Mouse (Mus musculus) hindbrain, embryonic 11.5 days (tissue): ENCODE measurements around the gene Pla2g12b. TPM values are rescaled to one million over a fixed set of nuclear protein-coding genes. Genes with fewer than 3 reads are reported as not detected.

Experiments
- ATAC-seq: fragments of 200-750 bp; cut with Nextera tagmentation; 2 replicates; pipeline ENCODE4 v1.8.0; 2017; ENCODE audit warnings: mild to moderate bottlenecking, moderate TSS enrichment, moderate library complexity; ENCODE audit not compliant: low FRiP score
- DNase-seq: peaks from one replicate; pipeline ENCODE4 v3.0.0-alpha.2; 2015; ENCODE audit warnings: low spot score
- H3K27ac ChIP-seq: fragments of 300-500 bp; sonication (generic); 2 replicates; pipeline ENCODE4 v1.5.1; 2014; ENCODE audit warnings: mild to moderate bottlenecking, low read depth, low read length
- H3K27me3 ChIP-seq: fragments of 300-500 bp; sonication (generic); 2 replicates; pipeline ENCODE4 v1.6.1; 2014; ENCODE audit warnings: mild to moderate bottlenecking, low read length, moderate library complexity, mixed read lengths; ENCODE audit not compliant: control insufficient read depth, insufficient read depth
- H3K36me3 ChIP-seq: fragments of 300-500 bp; sonication (generic); 2 replicates; pipeline ENCODE4 v1.6.1; 2014; ENCODE audit warnings: mild to moderate bottlenecking, low read length, moderate library complexity, mixed read lengths; ENCODE audit not compliant: control insufficient read depth, insufficient read depth
- H3K4me1 ChIP-seq: fragments of 300-500 bp; sonication (generic); replicated peaks from 2 replicates; pipeline ENCODE4 v1.6.1; 2014; ENCODE audit warnings: low read length, mixed read lengths; ENCODE audit not compliant: control insufficient read depth, insufficient read depth
- H3K4me2 ChIP-seq: fragments of 300-500 bp; sonication (generic); replicated peaks from 2 replicates; pipeline ENCODE4 v1.6.1; 2014; ENCODE audit warnings: mild to moderate bottlenecking, low read depth, low read length
- H3K4me3 ChIP-seq: fragments of 300-500 bp; sonication (generic); 2 replicates; pipeline ENCODE4 v1.5.1; 2014; ENCODE audit warnings: low read depth, low read length
- H3K9ac ChIP-seq: fragments of 300-500 bp; sonication (generic); 2 replicates; pipeline ENCODE4 v1.6.1; 2014; ENCODE audit warnings: low read depth, low read length
- H3K9me3 ChIP-seq: fragments of 300-500 bp; sonication (generic); 2 replicates; pipeline ENCODE4 v1.6.1; 2016; ENCODE audit warnings: low read length; ENCODE audit not compliant: control insufficient read depth
- WGBS: fragments of 180-500 bp; shearing (Covaris S2); extraction: QIAGEN DNeasy Blood & Tissue Kit; methylation state at CpG from one replicate; pipeline ENCODE4 v1.1.7; 2014; 5-methylcytosine and 5-hydroxymethylcytosine counted together
- polyA plus RNA-seq: library from polyadenylated mRNA; unstranded; fragments of >200 nt; fragmentation: Nextera tagmentation; extraction: Ambion mirVana; gene quantifications from 2 replicates; pipeline ENCODE4 v1.2.1, GENCODE M21; 2014

Gene Pla2g12b
- 0.18 and 0.22 TPM in 2 replicates for polyA plus RNA-seq

GRCm38 (mm10) chr10:59402899-59403792, at the start of gene Pla2g12b:
Gene Pla2g12b (plus strand): TSS chr10:59403660.
- no peaks in the 10 kb centered on the region for H3K4me1 ChIP-seq
- 76% methylated on average over 21 of the region's 21 CpGs for WGBS
- DNase-seq (no peak), ATAC-seq (no peak)
- H3K36me3 ChIP-seq = no peaks in the 10 kb centered on the region
- no peak within 1 kb of the TSS for H3K9ac ChIP-seq
- H3K9me3 ChIP-seq = no peaks in the 10 kb centered on the region
- no peak within 1 kb of the TSS for H3K27ac ChIP-seq
- H3K27me3 ChIP-seq = no peaks in the 10 kb centered on the region
- H3K4me3 ChIP-seq = no peak within 1 kb of the TSS
- no peak within 1 kb of the TSS for H3K4me2 ChIP-seq

GRCm38 (mm10) chr10:59354120-59354519, 49.3 kb upstream of the Pla2g12b start:
- H3K27me3 ChIP-seq = no peaks in the 10 kb centered on the region
- H3K27ac ChIP-seq = no peak overlapping the region
- ATAC-seq (no peak), DNase-seq (no peak)
- no peak overlapping the region for H3K9ac ChIP-seq
- no peaks in the 10 kb centered on the region for H3K4me1 ChIP-seq
- no peaks in the 10 kb centered on the region for H3K9me3 ChIP-seq
- H3K4me3 ChIP-seq = no peak overlapping the region
- H3K4me2 ChIP-seq = no peak overlapping the region
- 82% methylated on average over 12 of the region's 12 CpGs for WGBS
- peaks cover 10% of the 10 kb centered on the region; the same call in 1 of the 2 replicates for H3K36me3 ChIP-seq

GRCm38 (mm10) chr10:59355020-59355419, 48.4 kb upstream of the Pla2g12b start:
- no peaks in the 10 kb centered on the region for H3K4me1 ChIP-seq
- no peak overlapping the region for H3K9ac ChIP-seq
- peaks cover 10% of the 10 kb centered on the region; the same call in 1 of the 2 replicates for H3K36me3 ChIP-seq
- no peak overlapping the region for H3K4me3 ChIP-seq
- no peak overlapping the region for H3K27ac ChIP-seq
- no peak overlapping the region for H3K4me2 ChIP-seq
- ATAC-seq (no peak), DNase-seq (no peak)
- 88% methylated on average over 8 of the region's 8 CpGs for WGBS
- no peaks in the 10 kb centered on the region for H3K27me3 ChIP-seq
- no peaks in the 10 kb centered on the region for H3K9me3 ChIP-seq

GRCm38 (mm10) chr10:59358744-59359143, 44.7 kb upstream of the Pla2g12b start:
- H3K4me3 ChIP-seq = no peak overlapping the region
- no peak overlapping the region for H3K9ac ChIP-seq
- no peak overlapping the region for H3K4me2 ChIP-seq
- H3K27me3 ChIP-seq = no peaks in the 10 kb centered on the region
- no peaks in the 10 kb centered on the region for H3K9me3 ChIP-seq
- ATAC-seq (no peak), DNase-seq (no peak)
- H3K27ac ChIP-seq = no peak overlapping the region
- no peaks in the 10 kb centered on the region for H3K4me1 ChIP-seq
- no peaks in the 10 kb centered on the region for H3K36me3 ChIP-seq
- 92% methylated on average over 4 of the region's 4 CpGs for whole genome bisulfite sequencing

GRCm38 (mm10) chr10:59363208-59363607, 40.3 kb upstream of the Pla2g12b start:
- Histone ChIP-seq H3K9me3 (no peaks in the 10 kb centered on the region), H3K27ac (no peak overlapping the region), H3K27me3 (no peaks in the 10 kb centered on the region), H3K4me2 (no peak overlapping the region), H3K9ac (no peak overlapping the region), H3K4me1 (no peaks in the 10 kb centered on the region), H3K36me3 (0 out of 2 replicates have a peak, but pooled peaks cover 3% of the 10 kb centered on the region), H3K4me3 (no peak overlapping the region)
- DNase-seq (no peak), ATAC-seq (no peak)
- WGBS = 93% methylated on average over 2 of the region's 2 CpGs

- Histone ChIP-seq H3K9ac (no peak overlapping the region), H3K9me3 (no peaks in the 10 kb centered on the region), H3K4me2 (no peak overlapping the region), H3K4me1 (no peaks in the 10 kb centered on the region), H3K36me3 (0 out of 2 replicates have a peak, but pooled peaks cover 7% of the 10 kb centered on the region), H3K27me3 (no peaks in the 10 kb centered on the region), H3K4me3 (no peak overlapping the region), H3K27ac (no peak overlapping the region)
- no peak for ATAC-seq
- DNase-seq = no peak
- 88% methylated on average over 3 of the region's 3 CpGs for WGBS
Measured at GRCm38 (mm10) chr10:59364551-59364950, 38.9 kb upstream of the Pla2g12b start.

GRCm38 (mm10) chr10:59365804-59366589, 37.5 kb upstream of the Pla2g12b start:
- Histone ChIP-seq H3K9me3 (no peaks in the 10 kb centered on the region), H3K27me3 (no peaks in the 10 kb centered on the region), H3K4me2 (no peak overlapping the region), H3K36me3 (0 out of 2 replicates have a peak, but pooled peaks cover 7% of the 10 kb centered on the region), H3K9ac (no peak overlapping the region), H3K27ac (no peak overlapping the region), H3K4me1 (no peaks in the 10 kb centered on the region), H3K4me3 (no peak overlapping the region)
- ATAC-seq (no peak), DNase-seq (no peak)
- WGBS = 85% methylated on average over 5 of the region's 5 CpGs

GRCm38 (mm10) chr10:59366746-59367145, 36.7 kb upstream of the Pla2g12b start:
- Histone ChIP-seq H3K27me3 (no peaks in the 10 kb centered on the region), H3K9me3 (no peaks in the 10 kb centered on the region), H3K4me1 (no peaks in the 10 kb centered on the region), H3K4me2 (no peak overlapping the region), H3K36me3 (0 out of 2 replicates have a peak, but pooled peaks cover 7% of the 10 kb centered on the region), H3K4me3 (no peak overlapping the region), H3K27ac (no peak overlapping the region), H3K9ac (no peak overlapping the region)
- DNase-seq (no peak), ATAC-seq (no peak)
- 96% methylated on average over 4 of the region's 4 CpGs for WGBS
